Mouse (Mus musculus): Measurements from ENCODE around the gene Trim65.
A peak's percentile ranks its signal among the peaks of the same experiment; 100 is the strongest.
"Not testable (repeated sequence)": the region's sequence is repeated elsewhere in the genome, so short reads cannot be mapped to it uniquely, and the experiment has no call there.

The Trim65 gene

GRCm38 (mm10) chr11:116138096-116138467 lies 7.2 kb upstream of the Trim65 start:
- DNase-seq = no peak

DNA sequence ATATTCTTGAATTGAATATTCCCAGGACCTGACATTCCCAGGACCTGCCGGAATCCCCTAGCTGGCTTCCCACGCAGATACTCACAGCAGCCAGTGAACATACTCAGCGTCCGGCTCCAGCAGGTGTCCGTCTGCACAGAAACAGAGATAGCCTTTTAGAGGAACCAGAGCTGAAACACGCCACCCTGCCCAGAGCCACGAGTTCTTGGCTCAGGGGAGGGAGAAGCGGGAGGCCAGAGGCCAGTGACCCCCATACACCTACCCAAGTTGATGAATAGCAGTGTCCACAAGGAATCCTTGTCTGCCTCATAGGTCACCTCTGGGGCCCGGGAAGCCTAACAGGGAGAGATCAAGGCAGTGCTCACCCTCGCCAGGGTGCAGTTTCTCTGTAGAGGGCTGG lies 3.2 kb upstream of the Trim65 start:
- DNase-seq = peak in 1 of 2 experiments; percentile 9

GRCm38 (mm10) chr11:116133497-116133896 lies 2.6 kb upstream of the Trim65 start:
- DNase-seq = peak in 1 of 2 experiments; percentile 19

DNA sequence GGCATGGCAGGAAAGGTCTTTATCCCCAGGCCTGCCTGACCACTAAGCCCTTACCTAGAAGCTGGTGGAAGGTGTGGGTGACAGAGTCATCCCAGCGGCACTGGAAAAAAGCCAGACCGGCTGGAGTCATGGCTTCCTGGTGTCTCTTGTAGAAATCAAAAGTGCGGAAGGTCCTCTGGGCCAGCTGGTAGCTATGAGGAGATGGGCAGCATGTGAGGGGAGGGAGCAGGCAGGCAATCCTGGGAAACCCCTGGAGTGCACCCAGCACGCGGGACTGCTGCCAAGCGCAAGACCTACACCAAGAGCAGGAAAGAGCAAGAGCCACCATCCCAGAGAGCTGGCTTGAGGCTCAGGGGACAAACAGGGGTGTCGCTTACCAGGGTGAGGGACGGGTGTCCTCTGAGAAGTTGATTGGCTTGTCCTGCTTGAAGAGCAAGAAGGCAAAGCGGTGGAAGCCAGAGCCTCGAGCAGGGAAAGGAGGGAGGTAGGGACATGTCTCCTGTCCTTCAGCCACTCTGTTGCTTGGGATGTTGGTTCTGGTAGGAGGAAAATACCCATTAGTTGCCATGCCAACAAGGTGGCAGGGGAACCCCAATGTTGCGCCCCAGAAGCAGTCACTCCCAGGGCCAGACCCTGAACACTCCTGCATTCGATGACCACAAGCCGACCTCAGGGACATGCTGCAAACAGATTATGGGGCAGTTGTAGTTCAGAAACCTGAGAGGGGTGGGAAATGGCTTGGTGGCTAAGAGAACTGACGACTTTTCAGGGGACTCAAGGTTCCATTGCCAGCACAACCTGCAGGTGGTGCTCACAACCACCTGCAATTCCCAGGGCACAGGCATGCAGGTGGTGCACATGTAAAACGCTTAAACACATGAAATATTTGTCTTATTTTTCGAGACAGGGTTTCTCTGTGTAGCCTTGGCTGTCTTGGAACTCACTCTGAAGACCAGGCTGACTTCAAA lies 1.7 kb upstream of the Trim65 start:
- DNase-seq = peak; percentile 38 to 53

- peak in 1 of 2 experiments; percentile 44 for DNase-seq
Observed at GRCm38 (mm10) chr11:116131349-116132170, 632 bp upstream of the Trim65 start.

GRCm38 (mm10) chr11:116129993-116130487 lies 888 bp downstream of the Trim65 start:
- DNase-seq = peak in 1 of 2 experiments; percentile 27

DNA sequence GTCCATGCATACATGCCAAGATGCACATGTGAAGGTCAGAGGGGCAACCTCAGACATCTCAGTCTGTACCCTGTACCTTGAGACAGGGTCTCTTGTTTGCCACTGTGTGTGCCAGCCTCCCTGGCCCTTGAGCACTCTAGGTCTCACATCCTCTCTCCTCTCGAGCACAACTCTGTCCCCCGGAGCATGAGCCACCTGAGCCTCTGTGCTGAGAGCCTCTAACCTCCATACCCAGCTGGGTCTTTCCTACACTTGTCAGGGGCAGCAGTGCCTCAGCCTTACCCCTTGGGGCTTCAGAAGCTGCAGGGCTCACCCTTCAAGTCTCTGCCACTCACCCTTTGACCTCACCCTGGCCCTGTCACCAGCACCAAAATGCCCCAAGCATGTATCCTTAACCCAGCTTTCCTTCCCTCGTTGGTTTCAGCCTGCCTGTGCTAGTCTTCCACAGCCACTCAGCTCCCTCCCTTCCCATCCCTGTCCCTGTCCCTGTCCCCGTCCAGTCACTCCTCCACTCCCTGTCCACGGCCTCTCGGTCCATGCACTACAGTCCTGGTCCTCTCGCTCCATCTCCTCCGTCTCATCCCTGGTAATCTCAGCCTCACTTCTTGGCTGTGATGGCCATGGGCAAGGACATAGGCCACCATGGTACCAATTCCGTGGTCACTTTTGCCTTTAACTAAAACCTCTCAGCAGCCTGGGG lies 1.7 kb downstream of the Trim65 start:
- DNase-seq = peak in 1 of 2 experiments; percentile 16

GRCm38 (mm10) chr11:116127986-116128385 lies 2.9 kb downstream of the Trim65 start:
- peak in 1 of 2 experiments; percentile 46 for DNase-seq

GRCm38 (mm10) chr11:116127156-116127980 lies 3.6 kb downstream of the Trim65 start, which contains the start of gene Trim47:
Gene Trim47, minus strand, starts transcription at chr11:116127210.
- DNase-seq = peak in 1 of 2 experiments; percentile 65

- peak in 1 of 2 experiments; percentile 5 for DNase-seq
Observed at GRCm38 (mm10) chr11:116126261-116126660, 4.7 kb downstream of the Trim65 start.

GRCm38 (mm10) chr11:116121731-116122245 lies 9.1 kb downstream of the Trim65 start:
- not testable (repeated sequence) for DNase-seq

GRCm38 (mm10) chr11:116117819-116118218 lies 13.1 kb downstream of the Trim65 start:
- no peak for DNase-seq

DNA sequence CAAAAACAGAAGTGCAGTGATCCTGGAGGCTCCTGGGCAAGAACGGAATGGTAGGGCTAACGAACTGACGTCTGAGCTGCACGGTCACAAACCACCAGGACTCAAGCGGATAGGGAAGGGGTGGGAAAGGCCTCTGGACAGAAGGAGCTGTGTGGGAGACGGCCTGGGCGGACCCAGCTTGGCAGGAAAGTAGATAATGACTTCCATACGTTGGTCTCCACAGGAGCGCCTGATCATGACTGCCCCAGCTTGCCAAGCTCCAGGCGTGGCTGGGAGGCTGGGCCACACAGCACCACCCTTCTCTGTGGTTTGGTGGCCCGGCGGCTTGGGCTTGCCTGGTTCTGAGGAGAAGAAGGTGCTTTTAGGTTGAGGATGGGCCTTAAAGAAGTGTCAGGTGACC lies 13.7 kb downstream of the Trim65 start:
- DNase-seq = no peak

GRCm38 (mm10) chr11:116111611-116112203 lies 19.2 kb downstream of the Trim65 start:
- no peak for DNase-seq

DNA sequence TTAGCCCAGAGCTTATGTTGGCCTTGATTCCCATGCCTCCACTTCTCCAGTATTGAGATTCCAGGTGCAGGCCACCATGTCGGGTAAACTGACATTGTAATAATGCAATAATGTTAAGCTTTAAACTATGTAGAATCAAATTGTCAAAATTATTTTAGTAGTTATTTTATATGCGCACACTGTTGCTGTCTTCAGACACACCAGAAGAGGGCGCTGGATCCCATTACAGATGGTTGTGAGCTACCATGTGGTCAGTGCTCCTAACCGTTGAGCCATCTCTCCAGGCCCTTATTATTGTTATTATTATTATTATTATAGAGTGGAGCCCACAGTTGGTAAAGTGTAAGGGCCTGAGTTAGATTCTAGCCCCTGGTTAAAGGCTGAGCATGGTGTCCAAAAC lies 19.9 kb downstream of the Trim65 start:
- no peak for DNase-seq

DNA sequence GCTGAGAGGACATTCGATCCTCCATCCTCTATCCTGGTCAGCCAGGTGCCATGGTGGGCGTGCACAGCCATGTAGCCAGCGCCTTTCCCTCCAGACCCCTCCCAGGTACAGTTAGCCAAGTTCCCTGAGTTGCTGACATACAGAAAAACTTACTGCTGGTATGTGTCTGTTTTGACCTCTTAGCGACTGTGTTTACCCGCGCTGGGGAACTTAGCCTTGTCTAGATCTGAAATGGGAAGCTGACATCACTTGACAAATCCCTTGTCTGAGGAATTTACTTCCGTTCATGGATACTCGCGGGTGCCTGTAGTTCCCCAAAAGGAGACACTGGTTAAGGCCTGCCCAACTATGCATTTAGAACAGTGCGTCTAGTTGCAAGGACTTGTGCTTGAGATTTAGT lies 20.4 kb downstream of the Trim65 start:
- no peak for DNase-seq

DNA sequence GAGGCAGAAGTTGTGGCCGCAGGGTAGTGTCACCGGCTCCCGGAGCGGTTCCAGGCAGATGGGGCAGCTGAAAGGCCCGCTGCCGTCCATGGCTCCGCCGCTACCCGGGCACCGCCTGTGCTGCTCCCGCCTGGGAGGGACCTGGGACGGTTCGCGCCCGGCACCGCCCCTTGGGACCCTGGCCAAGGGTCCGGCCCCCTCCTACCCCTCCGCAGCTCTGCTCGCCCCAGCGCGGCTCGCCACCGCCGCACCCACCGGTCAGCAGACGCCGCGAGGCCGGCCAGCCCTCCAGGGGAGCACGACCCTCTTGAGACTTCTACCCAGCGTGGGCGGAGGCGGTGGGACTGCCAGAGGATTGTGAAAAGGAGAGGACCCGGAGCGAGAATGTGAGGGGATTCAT lies 20.8 kb downstream of the Trim65 start:
- DNase-seq = no peak

DNA sequence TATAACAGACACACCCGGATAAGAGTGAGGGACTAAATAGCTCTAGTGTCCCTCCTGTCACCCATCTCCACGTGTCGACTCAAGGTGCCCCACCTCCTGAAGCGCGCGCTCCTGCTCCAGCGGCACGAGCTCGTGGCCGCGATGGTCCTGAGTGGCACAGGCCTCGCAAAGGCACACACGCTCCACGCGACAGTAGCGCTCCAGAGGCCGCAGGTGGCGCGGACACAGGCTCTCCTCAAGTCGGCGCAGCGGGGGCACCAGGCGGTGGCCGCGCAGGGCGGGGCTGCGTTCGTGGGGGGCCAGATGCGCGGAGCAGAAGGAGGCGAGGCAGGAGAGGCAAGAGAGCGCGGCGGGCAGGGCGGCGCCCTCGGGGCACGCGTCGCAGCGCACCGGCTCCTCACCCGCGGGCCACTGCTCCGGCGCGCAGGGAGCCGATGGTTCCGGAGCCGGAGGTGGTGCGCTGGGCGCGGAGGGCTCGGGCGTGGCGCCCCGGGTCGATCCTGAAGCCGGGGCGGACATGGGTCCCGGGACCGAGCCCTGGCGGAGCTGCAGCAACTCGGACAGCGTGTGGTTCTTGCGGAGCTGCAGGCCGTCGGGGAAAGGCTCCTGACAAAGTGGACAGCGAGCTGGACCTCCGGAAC lies 21.4 kb downstream of the Trim65 start:
- peak in 1 of 2 experiments; percentile 39 for DNase-seq

- no peak for DNase-seq
Observed at GRCm38 (mm10) chr11:116108464-116109137, 22.3 kb downstream of the Trim65 start.

- DNase-seq = no peak
Observed at GRCm38 (mm10) chr11:116107777-116108285, 23.1 kb downstream of the Trim65 start.

Data from cerebellum, postnatal 25 days (tissue).